Mouse (Mus musculus): ENCODE measurements around the gene Slc38a9. TPM values are rescaled to one million over a fixed set of nuclear protein-coding genes. Genes with fewer than 3 reads are reported as not detected.

Gene Slc38a9
- polyA plus RNA-seq, 1 experiment from 2014 or later: 13.5 TPM

DNA sequence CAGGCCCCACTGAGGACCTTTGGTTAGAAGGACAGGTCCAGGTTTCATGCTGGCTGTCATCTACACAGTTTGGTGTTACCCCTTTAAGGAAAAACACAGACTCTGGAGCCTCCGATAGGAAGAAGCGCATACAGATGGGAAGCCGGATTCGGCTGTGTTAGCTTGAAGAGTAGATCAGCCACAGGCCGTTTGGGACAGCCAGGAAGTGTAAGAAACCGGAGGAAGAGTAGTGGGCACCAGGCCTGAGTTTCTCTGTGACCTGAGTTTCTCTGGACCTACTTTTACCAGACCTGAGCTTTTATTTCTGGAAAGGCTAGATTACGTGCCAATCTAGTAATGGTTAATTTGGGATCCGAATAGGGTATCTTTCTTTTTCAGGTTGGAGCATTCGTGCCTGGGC lies 76.6 kb downstream of the Slc38a9 start:
- 79% methylated on average over 9 of the region's 9 CpGs for WGBS
- H3K9me3 ChIP-seq: no peaks in the 10 kb centered on the region
- no peaks in the 10 kb centered on the region for H3K27me3 ChIP-seq (replicated peaks; ENCODE audit: low read depth, poor library complexity, severe bottlenecking)
- H3K27ac ChIP-seq (replicated peaks): no peak overlapping the region
- H3K4me1 ChIP-seq: peaks cover 27% of the 10 kb centered on the region
- H3K4me3 ChIP-seq: no peak overlapping the region
- DNase-seq (ENCODE audit: low spot score): no peak
- no peaks in the 10 kb centered on the region for H3K36me3 ChIP-seq (replicated peaks)

DNA sequence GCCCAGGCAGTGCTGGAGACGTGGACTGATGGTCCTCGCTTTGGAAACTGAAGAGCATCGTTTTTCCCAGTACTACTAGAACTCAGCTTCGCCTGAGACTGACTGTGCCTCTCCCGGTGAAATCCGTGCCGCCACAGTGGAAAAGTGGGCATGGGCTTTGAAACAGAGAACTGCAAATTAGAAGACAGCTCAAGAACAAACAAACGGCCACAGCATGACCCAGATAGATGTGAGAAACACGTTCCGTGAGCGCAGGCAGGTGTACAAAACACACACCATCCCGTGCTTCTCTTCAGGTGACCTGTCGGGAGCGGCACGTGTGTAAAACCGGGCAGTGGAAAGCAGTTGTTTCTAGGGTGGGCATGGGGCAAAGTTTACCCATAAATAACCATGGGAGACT lies 77.5 kb downstream of the Slc38a9 start:
- WGBS: 91% methylated on average over 16 of the region's 16 CpGs

DNA sequence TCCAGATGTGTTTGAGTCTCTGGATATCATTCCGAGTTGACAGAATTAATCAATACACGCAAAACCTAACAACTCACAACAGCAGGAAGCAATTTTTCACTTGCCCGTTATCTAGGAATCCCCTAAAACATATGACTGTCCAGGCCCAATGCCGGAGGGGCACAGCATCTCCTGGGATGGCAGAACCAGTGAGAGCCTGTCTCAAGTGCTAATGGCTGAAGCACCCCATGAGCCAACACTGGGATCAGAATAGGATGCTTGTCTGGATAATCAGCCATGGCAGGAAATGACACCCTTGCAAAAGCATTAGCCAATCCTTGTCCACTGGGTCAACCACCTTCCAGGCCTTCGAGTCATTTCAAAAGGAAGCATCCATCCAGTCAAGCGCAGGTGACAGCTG lies 79.5 kb downstream of the Slc38a9 start:
- Histone ChIP-seq H3K4me1 (peaks cover 20% of the 10 kb centered on the region), H3K27me3 (replicated peaks; ENCODE audit: low read depth, poor library complexity, severe bottlenecking) (no peaks in the 10 kb centered on the region), H3K27ac (replicated peaks) (no peak overlapping the region), H3K36me3 (replicated peaks) (no peaks in the 10 kb centered on the region), H3K4me3 (no peak overlapping the region), H3K9me3 (no peaks in the 10 kb centered on the region)
- 62% methylated on average over 6 of the region's 6 CpGs for WGBS
- peak; percentile 47 for DNase-seq (ENCODE audit: low spot score)

More for the DNA sequence above, 77.5 kb downstream of the Slc38a9 start:
- no peaks in the 10 kb centered on the region for H3K36me3 ChIP-seq (replicated peaks)
- H3K4me3 ChIP-seq: no peak overlapping the region
- peaks cover 29% of the 10 kb centered on the region for H3K4me1 ChIP-seq
- H3K27ac ChIP-seq (replicated peaks): no peak overlapping the region
- no peaks in the 10 kb centered on the region for H3K9me3 ChIP-seq
- H3K27me3 ChIP-seq (replicated peaks; ENCODE audit: low read depth, poor library complexity, severe bottlenecking): no peaks in the 10 kb centered on the region
- no peak for DNase-seq (ENCODE audit: low spot score)

DNA sequence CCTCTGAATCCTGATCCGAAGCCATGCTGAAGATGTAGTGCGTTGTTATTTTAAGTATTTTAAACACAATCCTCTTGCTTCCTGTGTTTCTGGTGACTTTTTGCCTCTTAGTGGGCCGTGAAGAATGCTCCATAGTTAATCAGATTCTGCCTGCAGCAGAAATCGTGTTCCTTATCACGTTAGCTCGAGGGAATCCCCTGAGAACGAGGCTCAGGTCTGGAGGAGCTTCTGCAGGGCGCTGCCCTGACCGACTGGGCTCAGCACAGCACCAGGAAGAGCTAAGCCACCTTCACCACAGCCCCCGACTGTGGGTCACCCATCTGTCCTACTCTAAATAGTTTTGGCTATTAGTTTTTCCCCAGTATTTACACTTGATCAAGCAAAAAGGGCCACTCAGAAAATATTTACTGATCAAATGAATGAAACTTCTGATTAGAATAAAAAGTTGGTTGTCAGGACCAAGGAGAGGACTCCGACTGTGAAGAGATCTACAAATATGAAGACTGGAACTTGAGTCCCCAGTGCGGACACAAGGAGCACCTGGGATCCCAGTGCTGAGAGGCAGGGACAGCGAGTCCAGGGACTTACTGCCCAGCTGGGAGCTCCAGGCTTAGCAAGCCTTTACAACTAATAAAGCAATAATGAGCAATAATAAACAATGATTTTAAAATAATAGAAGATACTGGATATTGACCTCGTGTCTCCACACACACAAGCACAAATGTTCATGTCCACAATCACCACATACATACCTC lies 81.7 kb downstream of the Slc38a9 start:
- 63% methylated on average over 14 of the region's 14 CpGs for WGBS
- no peaks in the 10 kb centered on the region for H3K9me3 ChIP-seq
- no peak for DNase-seq (ENCODE audit: low spot score)

DNA sequence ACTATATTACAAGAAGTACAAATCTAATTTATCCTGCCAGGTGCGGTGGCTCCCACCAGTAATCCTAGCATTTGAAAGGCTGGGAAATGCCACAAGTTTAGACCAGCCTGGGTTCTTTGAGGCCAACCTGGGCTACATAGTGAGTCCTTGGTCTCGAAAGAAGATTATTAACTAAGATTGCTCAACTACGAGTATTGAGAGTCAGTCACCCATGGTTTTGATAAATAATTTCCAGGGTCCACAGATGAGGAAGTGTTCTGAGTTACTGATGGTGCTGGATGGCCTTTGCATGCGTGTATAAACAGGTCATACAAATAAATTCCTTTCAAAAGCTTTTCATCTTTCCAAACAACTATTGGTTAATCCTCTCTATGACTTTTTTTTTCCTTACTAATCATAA lies 83.1 kb downstream of the Slc38a9 start:
- H3K9me3 ChIP-seq: no peaks in the 10 kb centered on the region
- no peak overlapping the region for H3K4me3 ChIP-seq
- H3K27me3 ChIP-seq (replicated peaks; ENCODE audit: low read depth, poor library complexity, severe bottlenecking): no peaks in the 10 kb centered on the region
- 88% methylated on average over 4 of the region's 4 CpGs for WGBS
- DNase-seq (ENCODE audit: low spot score): no peak
- peaks cover 19% of the 10 kb centered on the region for H3K4me1 ChIP-seq
- no peaks in the 10 kb centered on the region for H3K36me3 ChIP-seq (replicated peaks)
- no peak overlapping the region for H3K27ac ChIP-seq (replicated peaks)

More for the DNA sequence above, 81.7 kb downstream of the Slc38a9 start:
- Histone ChIP-seq H3K27ac (replicated peaks) (no peak overlapping the region), H3K27me3 (replicated peaks; ENCODE audit: low read depth, poor library complexity, severe bottlenecking) (no peaks in the 10 kb centered on the region), H3K4me1 (peaks cover 19% of the 10 kb centered on the region), H3K4me3 (no peak overlapping the region), H3K36me3 (replicated peaks) (no peaks in the 10 kb centered on the region)

DNA sequence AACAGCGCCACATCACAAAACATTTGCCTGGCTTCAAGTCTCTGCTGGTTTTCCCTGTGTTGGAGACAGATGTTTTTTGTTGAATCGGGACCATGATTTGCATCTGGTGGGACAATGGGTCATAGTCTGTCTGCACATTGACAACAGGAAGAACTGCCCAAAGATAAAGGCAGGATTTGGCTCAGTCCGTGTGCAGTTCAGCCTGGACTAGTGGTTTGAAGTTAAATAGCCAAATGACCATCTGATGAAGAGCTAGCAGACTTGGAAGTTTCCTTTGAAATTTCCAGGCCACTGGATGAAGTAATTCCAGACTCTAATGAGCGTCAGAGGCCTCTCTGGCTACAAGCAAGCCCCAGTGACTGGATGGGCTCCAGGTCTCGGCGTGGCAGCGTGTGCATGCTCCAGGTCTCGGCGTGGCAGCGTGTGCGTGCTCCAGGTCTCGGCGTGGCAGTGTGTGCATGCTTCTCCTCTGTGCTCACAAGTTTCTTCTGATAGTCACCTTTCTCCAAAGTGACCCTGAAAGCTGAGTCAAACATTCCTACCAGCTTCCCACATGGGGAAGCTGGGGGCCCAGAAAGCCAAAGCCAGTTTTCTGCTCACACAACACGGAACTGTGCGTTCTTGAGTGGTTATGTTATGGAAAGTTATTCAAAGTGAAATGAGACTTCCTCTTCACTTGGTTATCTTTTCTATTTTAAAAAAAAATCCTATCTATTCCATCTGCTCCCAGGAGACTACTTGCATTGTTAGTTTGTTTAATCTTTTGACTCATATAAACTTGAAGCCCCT lies 83.7 kb downstream of the Slc38a9 start:
- H3K4me1 ChIP-seq: peaks cover 19% of the 10 kb centered on the region
- H3K27me3 ChIP-seq (replicated peaks; ENCODE audit: low read depth, poor library complexity, severe bottlenecking): no peaks in the 10 kb centered on the region
- no peak overlapping the region for H3K27ac ChIP-seq (replicated peaks)
- no peak for DNase-seq (ENCODE audit: low spot score)
- H3K36me3 ChIP-seq (replicated peaks): no peaks in the 10 kb centered on the region
- H3K4me3 ChIP-seq: no peak overlapping the region
- WGBS: 88% methylated on average over 15 of the region's 15 CpGs
- H3K9me3 ChIP-seq: no peaks in the 10 kb centered on the region

DNA sequence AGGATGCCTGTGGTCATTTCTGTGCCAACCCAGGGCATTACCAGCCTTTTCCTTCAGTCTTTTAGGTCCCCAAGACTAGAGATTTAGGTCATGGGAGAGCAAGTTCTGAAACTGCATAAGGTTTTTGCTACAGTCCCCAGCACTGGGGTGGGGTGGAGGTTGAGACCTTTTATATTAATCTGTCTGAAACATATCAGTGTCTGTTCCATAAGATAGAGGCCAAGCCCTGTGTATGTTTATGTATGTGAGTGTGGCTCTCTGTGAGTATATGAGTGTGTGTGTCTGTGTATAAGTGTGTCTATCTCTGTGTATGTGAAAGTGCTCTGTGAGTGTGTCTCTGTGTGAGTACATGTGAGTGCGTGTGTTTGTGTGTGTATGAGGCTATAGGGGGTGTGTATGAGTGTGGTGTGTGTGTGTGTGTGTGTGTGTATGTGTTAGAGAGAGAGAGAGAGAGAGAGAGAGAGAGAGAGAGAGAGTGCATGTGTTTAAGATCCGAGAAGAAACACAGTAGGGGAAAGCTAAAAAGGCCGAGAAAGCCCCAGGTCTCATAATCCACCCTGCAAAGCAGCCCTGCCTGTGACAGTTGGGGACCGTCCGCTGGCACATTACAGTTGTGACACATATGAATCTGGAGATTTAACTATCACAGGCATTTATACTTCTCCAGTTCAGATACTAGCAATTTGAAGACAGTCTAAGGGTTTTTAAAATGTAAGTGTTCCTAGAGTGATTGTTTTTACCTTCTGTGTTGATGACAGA lies 85.6 kb downstream of the Slc38a9 start:
- H3K4me3 ChIP-seq: no peak overlapping the region
- DNase-seq (ENCODE audit: low spot score): no peak
- H3K9me3 ChIP-seq: no peaks in the 10 kb centered on the region
- H3K27me3 ChIP-seq (replicated peaks; ENCODE audit: low read depth, poor library complexity, severe bottlenecking): no peaks in the 10 kb centered on the region
- no peaks in the 10 kb centered on the region for H3K36me3 ChIP-seq (replicated peaks)
- H3K27ac ChIP-seq (replicated peaks): no peak overlapping the region
- 82% methylated on average over 5 of the region's 5 CpGs for WGBS
- peaks cover 10% of the 10 kb centered on the region for H3K4me1 ChIP-seq

DNA sequence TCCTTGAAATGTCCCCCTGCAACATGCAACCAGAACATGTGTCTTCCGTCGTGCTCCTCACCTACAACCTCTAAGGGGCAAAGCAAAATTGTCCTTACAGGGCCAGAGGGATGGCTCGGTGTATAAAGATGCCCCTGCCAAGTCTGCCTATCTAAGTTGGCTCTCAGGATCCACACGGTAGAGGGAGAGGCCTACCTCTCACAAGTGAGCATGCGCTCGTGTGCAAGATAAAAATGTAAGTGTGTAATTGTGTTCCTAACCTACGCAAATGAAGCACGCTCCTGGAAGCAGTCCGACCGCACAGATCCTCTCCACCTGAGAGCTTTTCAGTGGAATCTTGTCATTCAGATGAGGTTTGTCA lies 86.1 kb downstream of the Slc38a9 start:
- Histone ChIP-seq H3K9me3 (no peaks in the 10 kb centered on the region), H3K4me1 (peaks cover 16% of the 10 kb centered on the region), H3K27ac (replicated peaks) (no peak overlapping the region), H3K27me3 (replicated peaks; ENCODE audit: low read depth, poor library complexity, severe bottlenecking) (no peaks in the 10 kb centered on the region), H3K36me3 (replicated peaks) (no peaks in the 10 kb centered on the region), H3K4me3 (no peak overlapping the region)
- no peak for DNase-seq (ENCODE audit: low spot score)
- WGBS: 93% methylated on average over 10 of the region's 10 CpGs

DNA sequence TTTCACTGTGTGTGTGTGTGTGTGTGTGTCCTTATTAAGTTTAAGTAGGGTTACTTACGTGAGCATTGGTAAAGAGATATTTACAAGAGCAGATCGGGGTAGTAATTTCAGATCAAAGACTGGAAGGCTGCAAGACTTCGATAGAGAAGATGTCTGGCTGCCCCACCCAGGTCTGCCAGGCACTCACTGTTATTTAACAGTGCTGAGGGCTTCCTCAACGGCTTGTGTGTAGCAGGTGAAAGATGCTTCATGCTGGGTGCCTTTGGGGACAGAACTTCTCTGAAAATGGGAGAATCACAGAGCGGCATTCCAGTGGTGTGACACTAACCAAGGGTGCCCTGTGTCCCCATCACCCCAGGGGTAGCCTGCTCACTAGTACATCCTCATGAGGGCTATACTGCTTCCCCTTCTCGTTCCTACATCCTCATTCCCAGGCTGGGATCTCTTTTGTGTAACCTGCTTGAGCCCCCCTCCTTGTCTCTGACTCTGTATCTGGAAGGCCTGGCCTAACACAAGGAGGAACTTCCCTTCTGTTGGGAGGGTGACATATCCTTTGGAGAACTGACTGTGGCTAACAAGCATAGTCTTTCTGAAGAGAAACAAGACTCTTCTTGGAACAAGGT lies 87.4 kb downstream of the Slc38a9 start:
- Histone ChIP-seq H3K9me3 (no peaks in the 10 kb centered on the region), H3K27ac (replicated peaks) (no peak overlapping the region), H3K4me3 (no peak overlapping the region), H3K4me1 (peaks cover 24% of the 10 kb centered on the region), H3K27me3 (replicated peaks; ENCODE audit: low read depth, poor library complexity, severe bottlenecking) (no peaks in the 10 kb centered on the region), H3K36me3 (replicated peaks) (no peaks in the 10 kb centered on the region)
- 81% methylated on average over 6 of the region's 6 CpGs for WGBS
- no peak for DNase-seq (ENCODE audit: low spot score)

DNA sequence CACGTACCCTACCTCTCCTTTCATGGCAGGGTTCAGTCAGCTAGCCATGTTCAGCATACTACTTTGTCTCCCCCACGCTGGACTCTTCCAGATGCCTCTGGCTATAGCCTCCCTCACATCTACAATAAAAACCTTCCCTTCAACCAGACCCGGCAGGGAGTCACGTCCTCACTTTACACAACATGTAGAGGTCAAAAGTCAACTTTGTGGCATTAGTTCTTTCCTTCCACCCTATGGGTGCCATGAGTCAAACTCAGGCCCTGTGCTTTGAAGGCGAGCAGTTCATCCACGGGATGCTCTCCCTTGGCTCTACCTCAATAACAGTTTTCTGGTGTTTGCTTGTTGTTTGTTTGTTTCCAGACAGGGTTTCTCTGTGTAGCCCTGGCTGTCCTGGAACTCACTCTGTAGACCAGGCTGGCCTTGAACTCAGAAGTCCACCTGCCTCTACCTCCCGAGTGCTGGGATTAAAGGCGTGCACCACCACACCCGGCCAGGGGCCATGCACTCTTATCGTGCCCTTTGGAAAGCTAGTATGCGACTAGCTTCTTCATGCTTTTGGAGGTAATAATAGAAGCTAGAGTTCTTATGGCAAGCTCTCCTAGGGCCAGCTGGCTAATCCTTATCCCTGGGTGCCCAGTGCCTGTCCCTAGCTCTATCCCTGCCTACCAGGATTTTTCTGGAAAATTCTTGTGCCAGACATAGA lies 88.4 kb downstream of the Slc38a9 start:
- H3K9me3 ChIP-seq: no peaks in the 10 kb centered on the region
- 87% methylated on average over 11 of the region's 11 CpGs for WGBS
- DNase-seq (ENCODE audit: low spot score): no peak
- peaks cover 24% of the 10 kb centered on the region for H3K4me1 ChIP-seq
- H3K4me3 ChIP-seq: no peak overlapping the region
- no peaks in the 10 kb centered on the region for H3K27me3 ChIP-seq (replicated peaks; ENCODE audit: low read depth, poor library complexity, severe bottlenecking)
- H3K36me3 ChIP-seq (replicated peaks): no peaks in the 10 kb centered on the region
- H3K27ac ChIP-seq (replicated peaks): no peak overlapping the region

DNA sequence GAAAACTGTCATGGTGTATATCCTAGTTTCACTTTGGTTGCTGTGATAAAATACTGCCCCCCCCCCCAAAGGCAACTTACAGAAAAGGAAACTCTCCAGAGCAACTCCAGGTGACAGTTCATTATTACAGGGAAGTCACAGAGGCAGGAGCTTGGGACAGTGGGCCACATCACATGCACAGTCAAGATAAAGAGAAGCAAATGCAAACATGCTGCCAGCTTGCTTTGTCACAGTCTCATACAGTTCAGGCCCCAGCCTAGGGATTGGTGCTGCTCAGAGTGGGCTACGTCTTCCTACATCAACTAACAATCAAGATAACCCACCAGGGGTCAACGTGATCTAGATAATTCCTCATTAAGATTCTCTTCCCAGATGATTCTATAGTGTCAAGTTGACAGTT lies 89.3 kb downstream of the Slc38a9 start:
- H3K27ac ChIP-seq (replicated peaks): no peak overlapping the region
- H3K4me1 ChIP-seq: peaks cover 26% of the 10 kb centered on the region
- no peaks in the 10 kb centered on the region for H3K9me3 ChIP-seq
- no peaks in the 10 kb centered on the region for H3K36me3 ChIP-seq (replicated peaks)
- no peak for DNase-seq (ENCODE audit: low spot score)
- H3K27me3 ChIP-seq (replicated peaks; ENCODE audit: low read depth, poor library complexity, severe bottlenecking): no peaks in the 10 kb centered on the region
- 83% methylated on average over 2 of the region's 2 CpGs for WGBS
- no peak overlapping the region for H3K4me3 ChIP-seq

All from embryonic facial prominence, embryonic 10.5 days (tissue).